Mouse (Mus musculus) myocyte (in vitro differentiated cells): Measurements from ENCODE around the gene Cacna1f.

ENCODE experiments used
- MAX ChIP-seq: IDR thresholded peaks from one replicate; pipeline ENCODE4 v1.6.1; 2011; ENCODE audit warnings: low read depth, mild to moderate bottlenecking, control low read depth
- POLR2A ChIP-seq: IDR thresholded peaks from one replicate; pipeline ENCODE4 v1.6.1; 2011; ENCODE audit warnings: low read depth, mild to moderate bottlenecking, control low read depth, moderate library complexity; ENCODE audit not compliant: insufficient read length
- REST ChIP-seq: IDR thresholded peaks from one replicate; pipeline ENCODE4 v1.6.1; 2011; ENCODE audit warnings: mild to moderate bottlenecking, control low read depth, moderate library complexity; ENCODE audit not compliant: insufficient read depth, insufficient read length

- TF ChIP-seq MAX (no peak), POLR2A (no peak), REST (no peak)
These were observed 73.2 kb downstream of the Cacna1f start for GRCm38 (mm10) chrX:7680057-7680412.
